Mouse (Mus musculus): ENCODE data around the gene Ttc21a.
A peak's percentile ranks its signal among the peaks of the same experiment; 100 is the strongest.

- TF ChIP-seq CTCF (IDR thresholded peaks at IDR 0.05; ENCODE audit: borderline replicate concordance, insufficient read depth, low read length) (peak; percentile 92), POLR2A (IDR thresholded peaks at IDR 0.05; ENCODE audit: low read depth, low read length) (no peak)
Observed at GRCm38 (mm10) chr9:119962987-119963667, 25.7 kb downstream of the Ttc21a start.

Data from embryonic fibroblast, embryonic 13.5 days (primary cell).